Mouse (Mus musculus): ENCODE data around the gene Ctxn1. TPM values are rescaled to one million over a fixed set of nuclear protein-coding genes. Genes with fewer than 3 reads are reported as not detected.
"Not testable (repeated sequence)": the region's sequence is repeated elsewhere in the genome, so short reads cannot be mapped to it uniquely, and the experiment has no call there.

The Ctxn1 gene
- polyA plus RNA-seq, 1 experiment from 2014 or later, result 106 TPM

- H3K36me3 ChIP-seq (ENCODE audit: control insufficient read depth, insufficient read depth, low read length); ATAC-seq (ENCODE audit: insufficient number of reproducible peaks, low FRiP score, low TSS enrichment, low read depth); DNase-seq (ENCODE audit: low spot score); H3K27me3 ChIP-seq (ENCODE audit: control insufficient read depth, insufficient read depth, low read length); H3K4me3 ChIP-seq (ENCODE audit: low read depth, low read length); H3K27ac ChIP-seq (replicated peaks; ENCODE audit: low read depth, low read length); H3K4me2 ChIP-seq (ENCODE audit: low read depth, severe bottlenecking); H3K9me3 ChIP-seq (ENCODE audit: control insufficient read depth, low read length); H3K9ac ChIP-seq (ENCODE audit: low read length): not testable (repeated sequence)
- H3K4me1 ChIP-seq (ENCODE audit: control insufficient read depth, insufficient read depth, low read length), result peaks cover 18% of the 10 kb centered on the region; the same call in 1 of the 2 replicates
- 89% methylated on average over 7 of the region's 7 CpGs for WGBS
Measured at GRCm38 (mm10) chr8:4255471-4255870, 3.6 kb downstream of the Ctxn1 start.

- no peak overlapping the region for H3K9ac ChIP-seq (ENCODE audit: low read length)
- DNase-seq (ENCODE audit: low spot score), result no peak
- no peak for ATAC-seq (ENCODE audit: insufficient number of reproducible peaks, low FRiP score, low TSS enrichment, low read depth)
- WGBS, result 65% methylated on average over 6 of the region's 6 CpGs
- H3K9me3 ChIP-seq (ENCODE audit: control insufficient read depth, low read length), result no peaks in the 10 kb centered on the region; the same call in 1 of the 2 replicates
- H3K4me3 ChIP-seq (ENCODE audit: low read depth, low read length), result peak overlapping the region; percentile 82; the same call in 1 of the 2 replicates
- H3K27me3 ChIP-seq (ENCODE audit: control insufficient read depth, insufficient read depth, low read length), result no peaks in the 10 kb centered on the region
- H3K27ac ChIP-seq (replicated peaks; ENCODE audit: low read depth, low read length), result no peak overlapping the region
- H3K4me2 ChIP-seq (ENCODE audit: low read depth, severe bottlenecking), result peak overlapping the region; percentile 66
- H3K4me1 ChIP-seq (ENCODE audit: control insufficient read depth, insufficient read depth, low read length), result peaks cover 19% of the 10 kb centered on the region
- H3K36me3 ChIP-seq (ENCODE audit: control insufficient read depth, insufficient read depth, low read length), result peaks cover 2% of the 10 kb centered on the region
Measured at GRCm38 (mm10) chr8:4254001-4254400, 5.1 kb downstream of the Ctxn1 start.

- peaks cover 2% of the 10 kb centered on the region for H3K36me3 ChIP-seq (ENCODE audit: control insufficient read depth, insufficient read depth, low read length)
- H3K9me3 ChIP-seq (ENCODE audit: control insufficient read depth, low read length), result no peaks in the 10 kb centered on the region; the same call in 1 of the 2 replicates
- DNase-seq (ENCODE audit: low spot score), result peak; percentile 97
- WGBS, result under 1% methylated on average over 69 of the region's 69 CpGs
- H3K4me3 ChIP-seq (ENCODE audit: low read depth, low read length), result peak within 1 kb of the TSS; percentile 82
- peaks cover 21% of the 10 kb centered on the region for H3K4me1 ChIP-seq (ENCODE audit: control insufficient read depth, insufficient read depth, low read length)
- H3K9ac ChIP-seq (ENCODE audit: low read length), result peak within 1 kb of the TSS; percentile 85
- H3K27ac ChIP-seq (replicated peaks; ENCODE audit: low read depth, low read length), result peak within 1 kb of the TSS; percentile 79; the same call in 1 of the 2 replicates
- H3K4me2 ChIP-seq (ENCODE audit: low read depth, severe bottlenecking), result peak within 1 kb of the TSS; percentile 66
- no peaks in the 10 kb centered on the region for H3K27me3 ChIP-seq (ENCODE audit: control insufficient read depth, insufficient read depth, low read length)
- peak; percentile 89 for ATAC-seq (ENCODE audit: insufficient number of reproducible peaks, low FRiP score, low TSS enrichment, low read depth)
Measured at GRCm38 (mm10) chr8:4252934-4253841, 5.9 kb downstream of the Ctxn1 start, which contains the start of gene Snapc2. Gene Snapc2 (plus strand): TSS chr8:4253080.

- no peak for ATAC-seq (ENCODE audit: insufficient number of reproducible peaks, low FRiP score, low TSS enrichment, low read depth)
- peaks cover 13% of the 10 kb centered on the region for H3K4me1 ChIP-seq (ENCODE audit: control insufficient read depth, insufficient read depth, low read length)
- WGBS, result 49% methylated on average over 8 of the region's 8 CpGs
Measured at GRCm38 (mm10) chr8:4252116-4252760, 6.8 kb downstream of the Ctxn1 start.

GRCm38 (mm10) chr8:4250306-4250970, 8.6 kb downstream of the Ctxn1 start:
- Histone ChIP-seq H3K27ac (replicated peaks; ENCODE audit: low read depth, low read length) (no peak overlapping the region), H3K4me3 (ENCODE audit: low read depth, low read length) (no peak overlapping the region), H3K9me3 (ENCODE audit: control insufficient read depth, low read length) (no peaks in the 10 kb centered on the region), H3K9ac (ENCODE audit: low read length) (peak overlapping the region; percentile 37; the same call in 1 of the 2 replicates), H3K4me1 (ENCODE audit: control insufficient read depth, insufficient read depth, low read length) (peaks cover 11% of the 10 kb centered on the region), H3K4me2 (ENCODE audit: low read depth, severe bottlenecking) (no peak overlapping the region), H3K36me3 (ENCODE audit: control insufficient read depth, insufficient read depth, low read length) (peaks cover 11% of the 10 kb centered on the region), H3K27me3 (ENCODE audit: control insufficient read depth, insufficient read depth, low read length) (no peaks in the 10 kb centered on the region)
- WGBS, result 30% methylated on average over 26 of the region's 26 CpGs
- DNase-seq (ENCODE audit: low spot score) (peak; percentile 89), ATAC-seq (ENCODE audit: insufficient number of reproducible peaks, low FRiP score, low TSS enrichment, low read depth) (peak; percentile 26; the same call in 1 of the 2 replicates)

More at GRCm38 (mm10) chr8:4252116-4252760, 6.8 kb downstream of the Ctxn1 start:
- DNase-seq (ENCODE audit: low spot score), result no peak
- Histone ChIP-seq H3K9me3 (ENCODE audit: control insufficient read depth, low read length) (no peaks in the 10 kb centered on the region), H3K27ac (replicated peaks; ENCODE audit: low read depth, low read length) (no peak overlapping the region), H3K4me2 (ENCODE audit: low read depth, severe bottlenecking) (peak overlapping the region; percentile 66), H3K27me3 (ENCODE audit: control insufficient read depth, insufficient read depth, low read length) (no peaks in the 10 kb centered on the region), H3K9ac (ENCODE audit: low read length) (no peak overlapping the region), H3K36me3 (ENCODE audit: control insufficient read depth, insufficient read depth, low read length) (peaks cover 2% of the 10 kb centered on the region), H3K4me3 (ENCODE audit: low read depth, low read length) (peak overlapping the region; percentile 82)

- Histone ChIP-seq H3K36me3 (ENCODE audit: control insufficient read depth, insufficient read depth, low read length) (peaks cover 16% of the 10 kb centered on the region), H3K4me2 (ENCODE audit: low read depth, severe bottlenecking) (peak overlapping the region; percentile 22; the same call in 1 of the 2 replicates), H3K9me3 (ENCODE audit: control insufficient read depth, low read length) (no peaks in the 10 kb centered on the region), H3K27me3 (ENCODE audit: control insufficient read depth, insufficient read depth, low read length) (no peaks in the 10 kb centered on the region), H3K27ac (replicated peaks; ENCODE audit: low read depth, low read length) (no peak overlapping the region), H3K9ac (ENCODE audit: low read length) (peak overlapping the region; percentile 22; the same call in 1 of the 2 replicates), H3K4me3 (ENCODE audit: low read depth, low read length) (no peak overlapping the region), H3K4me1 (ENCODE audit: control insufficient read depth, insufficient read depth, low read length) (peaks cover 10% of the 10 kb centered on the region)
- DNase-seq (ENCODE audit: low spot score) (peak; percentile 70), ATAC-seq (ENCODE audit: insufficient number of reproducible peaks, low FRiP score, low TSS enrichment, low read depth) (no peak)
- 13% methylated on average over 29 of the region's 29 CpGs for WGBS
Measured at GRCm38 (mm10) chr8:4249213-4249612, 9.9 kb downstream of the Ctxn1 start.

- H3K4me3 ChIP-seq (ENCODE audit: low read depth, low read length), result no peak within 1 kb of the TSS
- no peaks in the 10 kb centered on the region for H3K27me3 ChIP-seq (ENCODE audit: control insufficient read depth, insufficient read depth, low read length)
- WGBS, result 79% methylated on average over 15 of the region's 15 CpGs
- no peak within 1 kb of the TSS for H3K27ac ChIP-seq (replicated peaks; ENCODE audit: low read depth, low read length)
- no peak for ATAC-seq (ENCODE audit: insufficient number of reproducible peaks, low FRiP score, low TSS enrichment, low read depth)
- no peak within 1 kb of the TSS for H3K9ac ChIP-seq (ENCODE audit: low read length)
- H3K9me3 ChIP-seq (ENCODE audit: control insufficient read depth, low read length), result no peaks in the 10 kb centered on the region
- H3K4me2 ChIP-seq (ENCODE audit: low read depth, severe bottlenecking), result peak within 1 kb of the TSS; percentile 22; the same call in 1 of the 2 replicates
- peaks cover 7% of the 10 kb centered on the region; the same call in 1 of the 2 replicates for H3K4me1 ChIP-seq (ENCODE audit: control insufficient read depth, insufficient read depth, low read length)
- peaks cover 24% of the 10 kb centered on the region for H3K36me3 ChIP-seq (ENCODE audit: control insufficient read depth, insufficient read depth, low read length)
- no peak for DNase-seq (ENCODE audit: low spot score)
Measured at GRCm38 (mm10) chr8:4247951-4248540, 11.0 kb downstream of the Ctxn1 start, which contains the start of gene Tgfbr3l. Gene Tgfbr3l (plus strand): TSS chr8:4248214.

Data from limb, embryonic 11.5 days (tissue).